Mouse (Mus musculus) retina, embryonic 14.5 days (tissue): Measurements from ENCODE around the gene Nutf2.

ENCODE experiments used
- DNase-seq: peaks from one replicate; pipeline ENCODE4 v3.0.0-alpha.2; 2015; ENCODE audit warnings: low spot score

Nutf2 gene

DNA sequence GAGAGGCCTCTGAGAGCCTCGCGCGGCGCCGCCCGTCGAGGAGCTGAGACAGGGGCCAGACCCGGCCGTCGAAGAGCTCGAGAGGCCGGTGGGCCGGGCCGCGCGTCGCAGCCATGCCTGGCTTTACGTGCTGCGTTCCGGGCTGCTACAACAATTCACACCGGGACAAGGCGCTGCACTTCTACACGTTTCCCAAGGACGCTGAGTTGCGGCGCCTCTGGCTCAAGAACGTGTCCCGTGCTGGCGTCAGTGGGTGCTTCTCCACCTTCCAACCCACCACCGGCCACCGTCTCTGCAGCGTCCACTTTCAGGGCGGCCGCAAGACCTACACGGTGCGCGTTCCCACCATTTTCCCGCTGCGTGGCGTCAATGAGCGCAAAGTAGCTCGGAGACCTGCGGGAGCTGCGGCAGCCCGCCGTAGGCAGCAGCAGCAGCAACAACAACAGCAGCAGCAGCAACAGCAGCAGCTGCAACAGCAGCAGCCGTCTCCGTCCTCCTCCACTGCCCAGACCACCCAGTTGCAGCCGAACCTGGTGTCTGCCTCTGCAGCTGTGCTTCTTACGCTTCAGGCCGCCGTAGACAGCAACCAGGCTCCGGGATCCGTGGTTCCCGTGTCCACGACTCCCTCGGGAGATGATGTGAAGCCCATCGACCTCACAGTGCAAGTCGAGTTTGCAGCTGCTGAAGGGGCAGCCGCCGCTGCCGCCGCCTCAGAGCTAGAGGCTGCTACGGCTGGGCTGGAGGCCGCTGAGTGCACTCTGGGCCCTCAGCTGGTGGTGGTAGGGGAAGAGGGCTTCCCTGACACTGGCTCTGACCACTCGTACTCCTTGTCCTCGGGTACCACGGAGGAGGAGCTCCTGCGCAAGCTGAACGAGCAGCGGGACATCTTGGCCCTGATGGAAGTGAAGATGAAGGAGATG lies 4.9 kb upstream of the Nutf2 start:
- peak; percentile 62 for DNase-seq

DNA sequence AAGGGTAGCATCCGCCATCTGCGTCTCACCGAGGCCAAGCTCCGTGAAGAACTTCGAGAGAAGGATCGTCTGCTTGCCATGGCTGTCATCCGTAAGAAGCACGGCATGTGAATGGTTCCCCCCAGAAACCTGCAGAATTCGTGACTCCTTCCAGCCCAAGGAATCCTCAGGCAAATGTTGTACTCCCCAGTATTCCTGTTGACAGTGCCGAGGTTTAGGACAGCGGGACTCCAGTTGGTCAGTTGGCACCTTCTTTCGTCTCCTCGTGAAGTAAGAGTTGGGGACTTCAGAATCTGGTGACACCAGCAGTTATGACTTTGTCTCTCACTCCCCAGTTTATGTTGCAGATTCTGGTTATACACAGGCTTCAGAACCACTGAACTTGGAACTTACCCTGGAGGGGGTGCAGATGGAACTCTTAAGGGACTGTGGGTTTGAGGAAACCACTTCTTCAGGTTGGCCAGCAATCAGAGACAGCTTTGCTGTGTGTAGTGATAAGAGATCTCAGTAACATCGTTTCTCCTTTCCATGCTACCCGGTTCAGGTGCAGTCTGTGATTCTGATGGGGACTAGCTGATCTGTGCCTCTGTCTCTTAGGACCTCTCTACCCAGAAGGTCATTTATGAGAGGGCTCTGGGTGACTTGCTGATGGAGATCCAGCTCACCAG lies 4.1 kb upstream of the Nutf2 start:
- DNase-seq = no peak

- no peak for DNase-seq
These were observed 1.9 kb upstream of the Nutf2 start for GRCm38 (mm10) chr8:105858495-105858894.

GRCm38 (mm10) chr8:105859314-105859713 lies 1.1 kb upstream of the Nutf2 start:
- no peak for DNase-seq

GRCm38 (mm10) chr8:105861951-105862350 lies 1.6 kb downstream of the Nutf2 start:
- peak; percentile 49 for DNase-seq

DNA sequence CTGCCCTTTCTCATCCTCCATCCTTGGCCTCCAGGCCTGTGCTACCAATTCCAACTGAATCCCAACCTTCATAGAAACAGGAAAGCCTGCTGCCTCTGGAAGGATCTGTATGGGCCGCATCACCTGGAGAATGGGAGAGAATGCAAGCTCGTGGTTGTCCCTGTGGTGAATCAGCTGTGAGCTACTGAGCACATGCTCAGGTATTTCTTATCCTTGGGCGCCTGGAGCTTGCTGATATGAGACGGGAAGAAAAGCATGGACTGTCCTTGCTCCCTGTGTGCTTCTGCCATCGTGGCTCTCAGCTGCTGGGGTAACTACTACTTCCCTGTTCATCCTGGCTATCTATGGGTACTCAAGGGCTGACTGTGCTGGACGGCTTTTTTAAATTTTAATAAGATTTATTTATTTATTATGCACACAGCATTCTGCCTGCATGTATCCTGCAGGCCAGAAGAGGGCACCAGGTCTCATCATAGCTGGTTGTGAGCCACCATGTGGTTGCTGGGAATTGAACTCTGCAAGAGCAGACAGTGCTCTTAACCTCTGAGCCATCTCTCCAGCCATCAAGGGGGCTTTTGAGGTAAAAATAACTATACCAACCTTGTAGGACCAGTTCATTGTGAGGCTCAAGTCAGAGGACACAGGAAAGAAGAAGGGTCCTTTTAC lies 6.1 kb downstream of the Nutf2 start:
- peak; percentile 32 for DNase-seq

DNA sequence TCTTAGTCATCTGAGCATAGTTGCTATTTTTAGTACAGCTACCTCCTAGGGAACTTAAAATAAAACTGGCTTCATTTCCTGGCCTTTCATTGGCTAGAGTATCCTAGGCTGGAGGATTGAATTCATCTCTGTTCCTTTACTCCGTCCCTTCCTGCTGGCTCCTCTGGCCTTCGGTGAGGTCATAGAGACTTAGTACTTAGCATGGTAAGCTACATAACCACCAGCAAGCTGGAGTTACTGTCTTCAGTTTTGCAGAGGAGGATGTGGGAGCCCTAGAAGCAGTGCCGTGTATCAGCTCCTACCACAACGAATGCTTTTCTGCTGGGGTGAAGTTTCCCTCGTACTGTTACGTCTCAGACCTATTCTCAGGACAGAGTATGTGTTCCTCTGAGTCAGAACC lies 13.9 kb downstream of the Nutf2 start:
- no peak for DNase-seq

DNA sequence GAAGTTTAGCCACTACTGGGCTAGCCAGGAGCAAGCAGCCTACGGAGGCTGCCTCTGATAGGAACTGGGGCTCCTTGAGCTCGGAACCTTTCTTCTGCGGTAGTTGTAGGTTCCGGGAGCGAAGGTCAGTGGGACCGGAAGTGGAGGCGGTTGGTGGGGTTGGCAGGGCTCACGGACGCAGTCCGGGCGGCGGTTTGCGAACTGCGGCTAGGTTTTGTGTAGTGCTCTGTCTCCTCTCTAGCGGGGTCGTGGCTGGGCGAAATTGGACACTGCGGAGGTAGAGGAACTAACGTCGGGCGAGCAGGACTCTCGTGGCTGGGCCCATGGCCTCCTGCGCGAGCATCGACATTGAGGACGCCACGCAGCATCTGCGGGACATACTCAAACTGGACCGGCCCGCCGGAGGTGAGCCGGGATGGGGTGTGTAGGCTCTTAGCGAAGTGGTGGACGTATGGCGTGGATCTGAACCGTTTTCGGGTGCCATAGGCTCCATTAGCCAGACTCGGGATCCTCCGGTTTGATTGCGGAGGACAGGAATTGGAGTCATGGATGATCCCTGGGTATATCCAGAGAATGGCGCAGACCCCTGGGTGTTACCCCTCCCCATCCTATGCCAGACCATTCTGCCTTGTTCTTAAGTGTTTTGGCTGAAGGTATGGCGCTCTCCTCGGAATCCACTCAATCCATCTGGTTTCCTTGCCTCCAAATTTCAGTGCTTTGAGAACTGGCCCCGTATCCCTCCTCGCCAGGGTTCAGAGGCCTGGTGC lies 20.6 kb downstream of the Nutf2 start, which contains the start of gene Edc4:
Edc4 (plus strand) TSS at position 128 of the 767 bp plus-strand sequence.
- peak; percentile 90 for DNase-seq

GRCm38 (mm10) chr8:105889756-105890465 lies 29.5 kb downstream of the Nutf2 start:
- DNase-seq = no peak

DNA sequence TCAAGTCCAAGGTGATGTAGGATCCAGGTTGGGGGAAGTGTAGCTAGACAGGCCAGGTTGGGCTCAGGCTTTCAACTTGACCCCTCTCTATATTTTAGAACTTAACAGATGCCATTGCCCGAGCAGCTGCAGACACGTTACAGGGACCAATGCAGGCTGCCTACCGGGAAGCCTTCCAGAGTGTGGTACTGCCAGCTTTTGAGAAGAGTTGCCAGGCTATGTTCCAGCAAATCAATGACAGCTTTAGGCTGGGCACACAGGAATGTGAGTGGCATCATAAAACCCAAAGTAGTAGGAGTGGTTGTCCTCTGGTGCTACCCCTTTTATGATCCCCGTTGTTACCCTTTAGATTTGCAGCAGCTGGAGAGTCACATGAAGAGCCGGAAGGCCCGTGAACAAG lies 30.5 kb downstream of the Nutf2 start:
- no peak for DNase-seq

- DNase-seq = peak; percentile 53
These were observed 32.1 kb downstream of the Nutf2 start for GRCm38 (mm10) chr8:105892432-105892831.

- peak; percentile 86 for DNase-seq
These were observed 33.0 kb downstream of the Nutf2 start, which contains the start of gene Nrn1l for GRCm38 (mm10) chr8:105893339-105893738. TSS of gene Nrn1l (plus strand) at chr8:105893567.

DNA sequence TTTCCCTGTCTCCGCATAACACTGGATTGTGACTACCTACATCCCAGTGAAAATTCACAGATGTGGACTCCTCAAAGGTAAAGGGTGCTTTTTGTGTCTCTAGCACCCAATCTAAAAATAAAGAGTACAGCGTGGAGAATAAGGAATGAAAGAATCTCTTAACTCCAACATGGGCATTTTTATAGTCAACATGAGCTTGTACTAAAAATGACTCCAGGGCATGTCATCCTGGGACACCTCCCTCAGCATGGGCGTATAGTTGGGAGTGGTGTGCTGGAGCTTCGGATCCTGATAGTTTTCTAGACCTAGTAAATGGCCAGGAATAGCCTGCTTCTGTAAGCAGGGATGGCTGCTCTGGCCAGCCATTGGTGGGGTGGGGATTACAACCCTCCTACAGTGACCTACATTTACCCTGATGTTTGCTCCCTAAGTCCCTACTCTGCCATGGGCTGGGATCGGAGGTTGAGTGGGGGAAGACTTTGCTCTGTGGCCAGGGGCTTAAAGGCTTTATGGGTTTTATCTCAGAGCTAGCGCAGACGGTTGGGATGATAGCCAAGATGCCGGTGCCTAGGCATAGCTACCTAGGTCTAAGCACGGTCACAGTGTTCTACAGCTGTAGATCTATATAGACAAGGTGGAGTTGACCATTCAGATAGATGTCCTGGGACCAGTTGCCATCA lies 37.6 kb downstream of the Nutf2 start:
- peak; percentile 42 for DNase-seq

- DNase-seq = peak; percentile 92
These were observed 40.0 kb downstream of the Nutf2 start, which contains the start of gene Pskh1 for GRCm38 (mm10) chr8:105900180-105900940. TSS of gene Pskh1 (plus strand) at chr8:105900441.

DNA sequence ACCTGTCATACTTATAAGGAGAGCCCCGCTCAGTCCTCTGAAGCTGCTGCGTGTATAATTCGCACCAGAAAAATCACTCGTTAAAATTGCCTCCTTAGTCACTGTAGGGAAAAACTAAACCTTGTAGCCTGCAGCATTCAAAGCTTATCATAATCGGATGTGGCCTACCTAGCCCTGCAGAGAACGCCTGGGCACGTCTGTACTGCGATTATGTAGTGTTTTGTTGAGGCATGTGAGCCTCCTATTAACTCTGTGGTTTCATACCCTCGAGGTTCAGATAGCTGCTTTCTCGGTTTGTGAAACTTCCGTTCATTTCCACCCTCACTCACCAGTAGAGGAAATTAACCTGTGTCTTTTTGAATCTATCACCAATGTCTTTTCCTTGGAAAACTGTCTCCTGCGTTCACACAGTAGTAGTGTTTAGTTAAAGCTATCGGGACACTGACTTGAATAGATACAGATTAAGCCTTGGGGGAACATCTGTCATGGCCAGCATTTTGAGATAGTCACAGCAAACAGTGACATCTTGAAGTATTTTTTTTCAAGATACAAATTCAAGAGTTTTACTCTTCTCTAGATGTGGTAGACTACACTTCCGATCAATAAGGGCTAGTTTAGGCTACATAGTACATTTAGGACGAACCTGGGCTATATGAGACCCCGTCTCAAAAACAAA lies 40.7 kb downstream of the Nutf2 start:
- no peak for DNase-seq

DNA sequence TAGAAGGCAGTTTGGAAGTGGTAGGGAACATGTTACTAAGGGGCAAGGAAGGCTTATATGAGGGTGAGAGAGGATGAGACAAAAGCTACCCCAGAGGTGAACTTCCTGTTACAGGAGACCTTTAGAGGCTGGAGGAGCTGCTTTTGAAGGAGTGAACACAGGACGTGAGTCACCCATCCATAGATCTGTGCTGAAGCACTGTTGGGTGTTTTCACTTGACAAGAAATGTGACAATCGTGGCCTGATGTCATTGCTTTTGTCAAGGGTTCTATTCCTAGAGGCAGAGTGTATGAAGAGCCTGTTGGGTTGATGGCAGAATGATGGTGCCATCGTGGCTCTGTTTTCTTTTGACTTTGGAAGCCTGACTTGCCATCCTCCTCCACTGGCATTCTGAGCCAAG lies 59.0 kb downstream of the Nutf2 start:
- DNase-seq = no peak

GRCm38 (mm10) chr8:105925123-105925522 lies 64.7 kb downstream of the Nutf2 start:
- DNase-seq = no peak
